Mouse (Mus musculus) intestine, embryonic 14.5 days (tissue): Measurements from ENCODE around the gene Tln1. TPM values are rescaled to one million over a fixed set of nuclear protein-coding genes. Genes with fewer than 3 reads are reported as not detected.
"Not testable (repeated sequence)": the region's sequence is repeated elsewhere in the genome, so short reads cannot be mapped to it uniquely, and the experiment has no call there.

Experiments used
- ATAC-seq: fragments of 200-750 bp; cut with Nextera tagmentation; replicated peaks from 2 replicates; pipeline ENCODE4 v1.8.0; 2017; ENCODE audit warnings: low read depth, moderate number of reproducible peaks, moderate TSS enrichment, moderate library complexity; ENCODE audit not compliant: low FRiP score, low TSS enrichment
- DNase-seq: peaks from one replicate; pipeline ENCODE4 v3.0.0-alpha.2; 2018; ENCODE audit warnings: low spot score
- H3K27ac ChIP-seq: fragments of 300-500 bp; sonication (generic); 2 replicates; pipeline ENCODE4 v1.5.1; 2014; ENCODE audit warnings: low read depth, mild to moderate bottlenecking, control low read depth
- H3K27me3 ChIP-seq: fragments of 300-500 bp; sonication (generic); replicated peaks from 2 replicates; pipeline ENCODE4 v1.6.1; 2014; ENCODE audit warnings: low read length, control low read depth; ENCODE audit not compliant: control insufficient read depth, insufficient read depth
- H3K36me3 ChIP-seq: fragments of 300-500 bp; sonication (generic); 2 replicates; pipeline ENCODE4 v1.6.1; 2014; ENCODE audit warnings: low read length, control low read depth; ENCODE audit not compliant: control insufficient read depth, insufficient read depth
- H3K4me1 ChIP-seq: fragments of 300-500 bp; sonication (generic); replicated peaks from 2 replicates; pipeline ENCODE4 v1.6.1; 2014; ENCODE audit warnings: low read length, control low read depth, mixed read lengths; ENCODE audit not compliant: control insufficient read depth, insufficient read depth
- H3K4me2 ChIP-seq: fragments of 300-500 bp; sonication (generic); 2 replicates; pipeline ENCODE4 v1.6.1; 2014; ENCODE audit warnings: low read length
- H3K4me3 ChIP-seq: fragments of 300-500 bp; sonication (generic); 2 replicates; pipeline ENCODE4 v1.5.1; 2014; ENCODE audit warnings: low read depth, low read length, control low read depth, mixed read lengths
- H3K9ac ChIP-seq: fragments of 300-500 bp; sonication (generic); 2 replicates; pipeline ENCODE4 v1.6.1; 2014; ENCODE audit warnings: mild to moderate bottlenecking, low read length
- H3K9me3 ChIP-seq: fragments of 300-500 bp; sonication (generic); 2 replicates; pipeline ENCODE4 v1.6.1; 2016; ENCODE audit warnings: low read length, control low read depth; ENCODE audit not compliant: control insufficient read depth
- WGBS: fragments of 180-500 bp; shearing (Covaris S2); extraction: QIAGEN DNeasy Blood & Tissue Kit; methylation state at CpG from one replicate; pipeline ENCODE4 v1.1.7; 2014; 5-methylcytosine and 5-hydroxymethylcytosine counted together
- polyA plus RNA-seq: library from polyadenylated mRNA; unstranded; fragments of >200 nt; fragmentation: Nextera tagmentation; extraction: Ambion mirVana; gene quantifications from 2 replicates; pipeline ENCODE4 v1.2.1, GENCODE M21; 2014

The Tln1 gene
- polyA plus RNA-seq, 1 experiment from 2014 or later, result 69.8 TPM

DNA sequence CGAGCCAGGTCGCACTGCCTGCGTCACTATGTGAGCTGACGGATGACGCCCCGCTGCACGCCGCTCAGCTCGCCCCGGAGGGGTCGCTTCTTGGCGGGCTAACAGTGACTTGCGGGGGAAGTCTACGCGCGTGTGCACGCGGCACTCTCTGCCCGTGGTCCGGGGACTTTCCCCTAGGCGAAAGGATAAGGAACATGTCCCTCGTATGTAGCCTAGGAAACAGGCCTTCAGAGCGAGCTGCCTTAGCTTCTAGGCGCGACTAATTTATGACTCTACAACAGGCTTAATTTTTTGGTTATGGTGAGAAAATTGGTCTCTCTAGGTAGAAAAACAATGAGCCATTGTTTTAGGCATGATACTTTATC, 69.7 kb downstream of the Tln1 start, which contains the start of gene Ccdc107:
Gene Ccdc107, plus strand, starts transcription at position 80 of the 365 bp plus-strand sequence.
- peaks cover 18% of the 10 kb centered on the region for H3K36me3 ChIP-seq
- H3K9me3 ChIP-seq, result no peaks in the 10 kb centered on the region
- 3% methylated on average over 25 of the region's 25 CpGs for WGBS
- ATAC-seq (peak; percentile 97), DNase-seq (peak; percentile 89)
- H3K4me3 ChIP-seq, result peak within 1 kb of the TSS; percentile 65
- H3K4me1 ChIP-seq, result peaks cover 16% of the 10 kb centered on the region
- peak within 1 kb of the TSS; percentile 87 for H3K27ac ChIP-seq
- H3K27me3 ChIP-seq, result no peaks in the 10 kb centered on the region
- peak within 1 kb of the TSS; percentile 62 for H3K9ac ChIP-seq
- H3K4me2 ChIP-seq, result peak within 1 kb of the TSS; percentile 61

DNA sequence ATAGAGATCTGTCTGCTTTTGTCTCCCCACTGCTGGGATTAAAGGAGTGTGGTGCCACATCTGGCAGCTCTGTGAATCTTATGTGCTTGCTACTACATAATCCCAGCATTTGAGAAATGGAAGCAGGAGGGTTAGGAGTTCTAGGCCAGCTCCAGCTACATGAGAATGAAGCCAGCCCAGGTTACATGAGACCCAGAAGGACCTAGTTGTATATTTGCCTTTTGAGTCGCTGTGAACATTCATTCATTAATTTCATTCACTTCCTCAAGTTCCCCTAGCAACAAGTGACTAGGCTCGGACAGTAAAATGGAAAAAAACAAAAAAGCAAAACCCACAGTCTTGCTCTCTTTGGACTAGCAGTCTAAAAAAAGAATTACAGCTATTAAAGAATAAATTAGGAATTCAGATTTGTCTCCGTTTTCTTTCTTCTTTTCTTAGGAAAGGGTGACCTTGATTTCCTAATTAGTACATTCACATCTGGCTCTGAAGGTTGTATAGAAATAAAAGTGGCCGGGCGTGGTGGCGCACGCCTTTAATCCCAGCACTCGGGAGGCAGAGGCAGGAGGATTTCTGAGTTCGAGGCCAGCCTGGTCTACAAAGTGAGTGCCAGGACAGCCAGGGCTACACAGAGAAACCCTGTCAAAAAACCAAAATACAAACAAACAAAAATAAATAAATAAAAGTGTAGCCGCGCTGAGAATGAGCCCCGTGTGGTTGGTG, 70.2 kb downstream of the Tln1 start:
- Histone ChIP-seq H3K4me2 (peak overlapping the region; percentile 36), H3K9me3 (no peaks in the 10 kb centered on the region), H3K27ac (peak overlapping the region; percentile 87), H3K27me3 (no peaks in the 10 kb centered on the region), H3K36me3 (peaks cover 15% of the 10 kb centered on the region), H3K9ac (no peak overlapping the region), H3K4me1 (peaks cover 12% of the 10 kb centered on the region), H3K4me3 (peak overlapping the region; percentile 65)
- WGBS, result 40% methylated on average over 12 of the region's 12 CpGs
- no peak for DNase-seq
- no peak for ATAC-seq

DNA sequence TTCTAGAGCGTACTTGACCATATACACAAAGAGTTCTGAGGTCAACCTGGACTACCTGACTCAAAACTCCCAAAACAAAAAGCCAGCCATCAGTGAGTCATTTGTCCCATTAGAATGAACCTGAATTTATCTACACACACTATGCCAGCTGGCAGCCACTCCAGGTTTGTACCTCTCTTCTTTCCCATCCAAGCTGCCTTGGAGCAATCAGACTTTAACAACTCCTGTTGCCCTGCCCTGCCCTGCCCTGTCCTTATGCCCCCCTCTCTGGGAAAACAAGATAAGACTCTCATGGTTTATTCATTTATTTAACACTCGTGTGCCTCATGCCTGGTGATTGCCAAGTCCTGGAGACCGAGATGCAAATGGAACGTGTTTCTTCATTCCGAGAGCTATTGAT, 71.7 kb downstream of the Tln1 start:
- no peak for ATAC-seq
- Histone ChIP-seq H3K9ac (no peak overlapping the region), H3K4me1 (peaks cover 11% of the 10 kb centered on the region; the same call in 1 of the 2 replicates), H3K27ac (no peak overlapping the region), H3K9me3 (no peaks in the 10 kb centered on the region), H3K4me3 (no peak overlapping the region), H3K27me3 (no peaks in the 10 kb centered on the region), H3K36me3 (peaks cover under 1% of the 10 kb centered on the region; the same call in 1 of the 2 replicates), H3K4me2 (no peak overlapping the region)
- DNase-seq, result no peak
- WGBS, result 83% methylated on average over 5 of the region's 5 CpGs

DNA sequence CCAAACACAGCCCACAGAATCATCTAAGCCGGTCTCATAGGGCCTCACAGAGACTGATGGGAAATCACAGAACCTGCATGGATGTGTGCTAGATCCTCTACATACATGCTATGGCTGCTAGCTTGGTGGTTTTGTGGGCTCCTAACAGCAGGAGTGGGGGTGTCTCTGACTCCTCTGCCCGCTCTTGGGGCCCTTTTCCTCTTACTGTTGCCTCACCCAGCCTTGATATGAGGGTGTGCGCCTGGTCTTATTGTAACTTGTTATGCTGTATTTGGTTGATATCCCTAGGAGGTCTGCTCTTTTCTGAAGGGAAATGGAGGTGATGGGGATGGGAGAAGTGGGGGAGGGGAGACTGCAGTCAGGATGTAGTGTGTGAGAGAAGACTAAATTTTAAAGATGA, 72.9 kb downstream of the Tln1 start:
- H3K9me3 ChIP-seq, result no peaks in the 10 kb centered on the region
- ATAC-seq (no peak), DNase-seq (no peak)
- no peak overlapping the region for H3K27ac ChIP-seq
- H3K36me3 ChIP-seq, result no peaks in the 10 kb centered on the region
- 89% methylated on average over 3 of the region's 3 CpGs for WGBS
- H3K27me3 ChIP-seq, result no peaks in the 10 kb centered on the region
- no peak overlapping the region for H3K4me3 ChIP-seq
- H3K4me1 ChIP-seq, result peaks cover 6% of the 10 kb centered on the region; the same call in 1 of the 2 replicates
- H3K4me2 ChIP-seq, result no peak overlapping the region
- H3K9ac ChIP-seq, result no peak overlapping the region

DNA sequence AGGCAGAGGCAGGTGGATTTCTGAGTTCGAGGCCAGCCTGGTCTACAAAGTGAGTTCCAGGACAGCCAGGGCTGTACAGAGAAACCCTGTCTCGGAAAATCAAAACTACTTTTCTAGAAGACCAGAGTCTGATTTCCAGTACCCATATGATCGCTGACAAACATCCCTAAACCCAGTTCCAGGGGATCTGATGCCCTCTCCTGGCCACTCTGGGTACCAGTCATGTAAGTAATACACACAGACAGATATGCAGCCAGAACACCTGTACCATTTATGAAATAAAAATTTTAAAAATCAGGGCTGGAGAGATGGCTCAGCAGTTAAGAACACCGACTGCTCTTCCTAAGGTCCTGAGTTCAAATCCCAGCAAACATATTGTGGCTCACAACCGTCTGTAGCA, 76.8 kb downstream of the Tln1 start:
- H3K9ac ChIP-seq, DNase-seq, ATAC-seq, H3K4me1 ChIP-seq, H3K27me3 ChIP-seq, H3K4me3 ChIP-seq, H3K9me3 ChIP-seq, H3K36me3 ChIP-seq, H3K27ac ChIP-seq, H3K4me2 ChIP-seq: not testable (repeated sequence)
- 83% methylated on average over 5 of the region's 5 CpGs for WGBS

DNA sequence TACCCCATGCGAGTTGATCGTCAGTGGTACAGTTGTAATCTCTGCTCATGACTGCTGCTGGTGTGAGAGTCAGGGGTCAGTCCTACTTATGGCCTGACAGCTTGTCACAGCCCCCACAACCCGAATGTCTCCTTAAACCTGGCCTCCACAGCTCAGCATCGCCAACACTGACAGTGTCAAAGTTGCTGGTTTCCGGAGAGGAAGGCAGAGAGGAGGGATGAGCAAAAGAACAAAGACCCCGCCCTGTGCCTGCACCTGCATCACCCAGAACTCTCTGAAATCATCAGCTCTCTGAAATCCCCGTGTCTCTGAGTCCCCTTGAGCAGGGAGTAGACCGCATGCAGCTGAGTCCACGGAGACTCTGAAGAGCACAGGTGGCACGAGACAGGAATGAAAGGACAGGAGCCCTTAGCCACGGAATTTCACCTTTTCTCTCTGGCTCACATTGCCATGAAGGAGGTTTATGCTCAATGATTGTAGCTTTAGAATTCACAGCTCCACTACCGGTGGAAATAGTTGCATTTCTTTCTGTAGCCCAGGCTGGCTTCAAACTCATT, 78.9 kb downstream of the Tln1 start, which contains the start of gene Sit1:
Gene Sit1, minus strand, starts transcription at position 200 of the 557 bp plus-strand sequence.
- DNase-seq (no peak), ATAC-seq (no peak)
- Histone ChIP-seq H3K9me3 (no peaks in the 10 kb centered on the region), H3K4me2 (no peak within 1 kb of the TSS), H3K36me3 (no peaks in the 10 kb centered on the region), H3K27ac (no peak within 1 kb of the TSS), H3K4me3 (no peak within 1 kb of the TSS), H3K4me1 (no peaks in the 10 kb centered on the region; the same call in 1 of the 2 replicates), H3K27me3 (no peaks in the 10 kb centered on the region), H3K9ac (no peak within 1 kb of the TSS)
- 58% methylated on average over 12 of the region's 12 CpGs for WGBS

DNA sequence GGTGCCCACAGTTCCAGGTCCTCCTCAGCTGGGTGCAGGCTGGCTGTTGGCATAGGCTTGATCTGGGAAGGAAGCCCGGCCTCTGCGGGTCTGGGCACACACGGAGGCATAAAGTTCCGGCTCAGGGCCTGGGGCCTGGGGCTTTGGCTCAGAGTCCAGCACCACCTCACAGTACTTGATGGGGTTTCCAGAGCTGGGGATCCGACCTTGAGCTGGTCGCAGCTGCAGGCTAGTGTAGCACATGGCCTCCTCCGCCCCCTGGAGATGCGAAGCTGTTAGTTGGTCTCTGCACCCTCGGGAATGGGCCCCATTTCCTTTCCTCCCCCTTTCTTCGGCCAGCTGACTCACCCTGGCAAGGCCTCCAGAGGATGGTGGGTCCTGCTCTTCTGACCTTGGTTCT, 79.9 kb downstream of the Tln1 start:
- DNase-seq, result no peak
- no peak; the same call in 1 of the 2 replicates for ATAC-seq
- Histone ChIP-seq H3K27ac (no peak overlapping the region), H3K9me3 (no peaks in the 10 kb centered on the region), H3K36me3 (no peaks in the 10 kb centered on the region), H3K9ac (no peak overlapping the region), H3K4me2 (no peak overlapping the region), H3K4me1 (peaks cover 3% of the 10 kb centered on the region; the same call in 1 of the 2 replicates), H3K4me3 (no peak overlapping the region), H3K27me3 (no peaks in the 10 kb centered on the region)
- WGBS, result 72% methylated on average over 10 of the region's 10 CpGs

DNA sequence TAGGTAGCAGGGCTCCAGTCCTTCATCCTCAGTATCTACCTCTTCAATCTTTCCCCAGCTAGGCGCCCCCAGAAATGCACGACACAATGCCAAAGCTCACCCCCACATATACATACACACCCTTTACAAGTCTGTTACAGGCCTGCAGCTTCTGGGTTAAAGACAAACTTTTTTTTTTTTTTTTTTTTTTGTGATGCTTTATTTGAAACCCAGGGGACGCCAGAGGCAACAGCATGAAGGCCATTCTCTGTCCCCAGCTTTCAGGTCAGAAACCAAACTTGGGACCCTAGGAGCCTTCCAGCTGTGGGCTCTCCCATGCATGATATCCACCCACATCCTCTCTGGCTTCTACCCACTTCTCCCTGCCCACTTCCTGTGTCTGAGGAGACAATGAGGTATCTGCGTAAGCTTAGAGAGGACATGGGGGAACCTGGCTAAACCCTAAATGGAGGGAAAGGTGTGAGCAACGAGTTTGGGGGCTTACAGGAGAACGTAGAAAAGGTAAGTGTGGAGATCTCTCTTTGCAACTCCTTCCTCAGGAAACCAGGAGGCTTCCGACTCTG, 80.5 kb downstream of the Tln1 start:
- Histone ChIP-seq H3K27me3 (no peaks in the 10 kb centered on the region), H3K9ac (no peak overlapping the region), H3K27ac (no peak overlapping the region), H3K4me2 (no peak overlapping the region), H3K4me1 (peaks cover 3% of the 10 kb centered on the region; the same call in 1 of the 2 replicates), H3K36me3 (no peaks in the 10 kb centered on the region), H3K9me3 (no peaks in the 10 kb centered on the region), H3K4me3 (no peak overlapping the region)
- WGBS, result 70% methylated on average over 7 of the region's 7 CpGs
- DNase-seq (no peak), ATAC-seq (no peak)
